Mouse (Mus musculus): ENCODE measurements around the gene Mdga2.

DNA sequence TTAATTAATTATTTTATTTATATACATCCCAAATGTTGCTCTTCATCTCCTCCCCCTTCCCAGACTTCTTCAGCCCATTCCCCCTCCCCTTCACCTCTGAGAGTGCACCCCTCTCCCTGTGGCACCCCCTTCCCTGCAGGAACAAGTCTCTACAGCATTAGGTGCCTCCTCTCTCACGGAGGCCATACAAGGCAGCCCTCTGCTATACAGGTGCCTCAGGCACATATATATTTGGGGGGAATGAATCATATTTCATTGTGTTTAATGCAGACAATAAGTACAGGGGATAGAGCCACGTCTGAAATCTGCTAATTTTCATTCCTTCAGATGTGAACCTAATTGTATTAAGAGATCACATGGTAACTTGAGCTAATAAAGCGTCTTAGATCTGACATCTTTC lies 69.3 kb downstream of the Mdga2 start:
- no peak for TF ChIP-seq CTCF (IDR thresholded peaks at IDR 0.05; ENCODE audit: borderline replicate concordance, insufficient read depth, low read length)
- TF ChIP-seq POLR2A (IDR thresholded peaks at IDR 0.05; ENCODE audit: low read depth, low read length), result no peak

Data from embryonic fibroblast, embryonic 13.5 days (primary cell).